Mouse (Mus musculus) forebrain, embryonic 12.5 days (tissue): ENCODE results near the gene Srgap3. TPM values are rescaled to one million over a fixed set of nuclear protein-coding genes. Genes with fewer than 3 reads are reported as not detected.

ENCODE experiments used
- ATAC-seq: fragments of 200-750 bp; cut with Nextera tagmentation; 2 replicates; pipeline ENCODE4 v1.8.0; 2017; ENCODE audit warnings: moderate TSS enrichment; ENCODE audit not compliant: low FRiP score
- H3K27ac ChIP-seq: fragments of 300-500 bp; sonication (generic); 2 replicates; pipeline ENCODE4 v1.5.1; 2016; ENCODE audit warnings: mild to moderate bottlenecking
- H3K27me3 ChIP-seq: fragments of 300-500 bp; sonication (generic); 2 replicates; pipeline ENCODE4 v1.6.1; 2016; ENCODE audit warnings: mild to moderate bottlenecking
- H3K36me3 ChIP-seq: fragments of 300-500 bp; sonication (generic); replicated peaks from 2 replicates; pipeline ENCODE4 v1.6.1; 2016; ENCODE audit warnings: mild to moderate bottlenecking
- H3K4me1 ChIP-seq: fragments of 300-500 bp; sonication (generic); 2 replicates; pipeline ENCODE4 v1.6.1; 2016
- H3K4me2 ChIP-seq: fragments of 300-500 bp; sonication (generic); 2 replicates; pipeline ENCODE4 v1.6.1; 2016; ENCODE audit warnings: mild to moderate bottlenecking, moderate library complexity
- H3K4me3 ChIP-seq: fragments of 300-500 bp; sonication (generic); replicated peaks from 2 replicates; pipeline ENCODE4 v1.5.1; 2016; ENCODE audit warnings: mild to moderate bottlenecking
- H3K9ac ChIP-seq: fragments of 300-500 bp; sonication (generic); 2 replicates; pipeline ENCODE4 v1.6.1; 2016; ENCODE audit warnings: mild to moderate bottlenecking
- H3K9me3 ChIP-seq: fragments of 300-500 bp; sonication (generic); 2 replicates; pipeline ENCODE4 v1.6.1; 2016
- WGBS: fragments of 180-500 bp; shearing (Covaris S2); methylation state at CpG from one replicate; pipeline ENCODE4 v1.1.7; 2016; 5-methylcytosine and 5-hydroxymethylcytosine counted together
- polyA plus RNA-seq: library from polyadenylated mRNA; unstranded; fragments of >200 nt; fragmentation: Nextera tagmentation; extraction: Ambion mirVana; gene quantifications from 2 replicates; pipeline ENCODE4 v1.2.1, GENCODE M21; 2016

Gene Srgap3
- polyA plus RNA-seq, 1 experiment from 2014 or later = 39.9 TPM

- Histone ChIP-seq H3K27ac (peak overlapping the region; percentile 69), H3K4me3 (no peak overlapping the region), H3K9ac (no peak overlapping the region), H3K4me2 (no peak overlapping the region), H3K9me3 (no peaks in the 10 kb centered on the region), H3K4me1 (peaks cover 46% of the 10 kb centered on the region), H3K36me3 (peaks cover 23% of the 10 kb centered on the region), H3K27me3 (no peaks in the 10 kb centered on the region)
- 59% methylated on average over 8 of the region's 8 CpGs for WGBS
- peak; percentile 10; the same call in 1 of the 2 replicates for ATAC-seq
Measured at GRCm38 (mm10) chr6:112820298-112820992, 126.6 kb downstream of the Srgap3 start.

GRCm38 (mm10) chr6:112818403-112818901, 128.6 kb downstream of the Srgap3 start:
- ATAC-seq = no peak
- no peaks in the 10 kb centered on the region for H3K9me3 ChIP-seq

GRCm38 (mm10) chr6:112815604-112816003, 131.5 kb downstream of the Srgap3 start:
- Histone ChIP-seq H3K4me3 (no peak overlapping the region), H3K27ac (peak overlapping the region; percentile 71; the same call in 1 of the 2 replicates), H3K9ac (no peak overlapping the region), H3K36me3 (peaks cover 24% of the 10 kb centered on the region), H3K4me1 (peaks cover 65% of the 10 kb centered on the region), H3K9me3 (no peaks in the 10 kb centered on the region), H3K27me3 (no peaks in the 10 kb centered on the region), H3K4me2 (no peak overlapping the region)
- WGBS = 31% methylated on average over 6 of the region's 6 CpGs
- ATAC-seq = no peak

More at GRCm38 (mm10) chr6:112818403-112818901, 128.6 kb downstream of the Srgap3 start:
- Histone ChIP-seq H3K27me3 (no peaks in the 10 kb centered on the region), H3K4me1 (peaks cover 62% of the 10 kb centered on the region), H3K4me2 (no peak overlapping the region), H3K9ac (no peak overlapping the region), H3K36me3 (peaks cover 24% of the 10 kb centered on the region), H3K27ac (no peak overlapping the region), H3K4me3 (no peak overlapping the region)
- 92% methylated on average over 7 of the region's 7 CpGs for WGBS

- no peaks in the 10 kb centered on the region for H3K27me3 ChIP-seq
- no peak for ATAC-seq
- peak overlapping the region; percentile 71 for H3K27ac ChIP-seq
- H3K36me3 ChIP-seq = peaks cover 24% of the 10 kb centered on the region
- no peaks in the 10 kb centered on the region for H3K9me3 ChIP-seq
- H3K4me1 ChIP-seq = peaks cover 67% of the 10 kb centered on the region
- no peak overlapping the region for H3K9ac ChIP-seq
- no peak overlapping the region for H3K4me2 ChIP-seq
- 36% methylated on average over 5 of the region's 5 CpGs for WGBS
- H3K4me3 ChIP-seq = no peak overlapping the region
Measured at GRCm38 (mm10) chr6:112814525-112815086, 132.5 kb downstream of the Srgap3 start.

GRCm38 (mm10) chr6:112812884-112813283, 134.2 kb downstream of the Srgap3 start:
- ATAC-seq = no peak
- Histone ChIP-seq H3K27me3 (no peaks in the 10 kb centered on the region), H3K4me3 (no peak overlapping the region), H3K4me1 (peaks cover 84% of the 10 kb centered on the region), H3K27ac (no peak overlapping the region), H3K9ac (no peak overlapping the region), H3K36me3 (peaks cover 24% of the 10 kb centered on the region), H3K4me2 (no peak overlapping the region), H3K9me3 (no peaks in the 10 kb centered on the region)
- 96% methylated on average over 7 of the region's 7 CpGs for WGBS

GRCm38 (mm10) chr6:112810521-112810830, 136.6 kb downstream of the Srgap3 start:
- WGBS = 36% methylated on average over 4 of the region's 4 CpGs
- no peaks in the 10 kb centered on the region for H3K27me3 ChIP-seq
- peak overlapping the region; percentile 97 for H3K27ac ChIP-seq
- peaks cover 5% of the 10 kb centered on the region; the same call in 1 of the 2 replicates for H3K9me3 ChIP-seq
- peaks cover 21% of the 10 kb centered on the region; the same call in 1 of the 2 replicates for H3K36me3 ChIP-seq
- peaks cover 67% of the 10 kb centered on the region for H3K4me1 ChIP-seq
- no peak overlapping the region for H3K4me3 ChIP-seq
- no peak for ATAC-seq
- peak overlapping the region; percentile 34 for H3K4me2 ChIP-seq
- peak overlapping the region; percentile 26; the same call in 1 of the 2 replicates for H3K9ac ChIP-seq

- peak overlapping the region; percentile 97 for H3K27ac ChIP-seq
- 7% methylated on average over 15 of the region's 15 CpGs for WGBS
- H3K4me1 ChIP-seq = peaks cover 61% of the 10 kb centered on the region
- peak overlapping the region; percentile 34 for H3K4me2 ChIP-seq
- H3K4me3 ChIP-seq = no peak overlapping the region
- no peaks in the 10 kb centered on the region for H3K27me3 ChIP-seq
- peaks cover 15% of the 10 kb centered on the region; the same call in 1 of the 2 replicates for H3K36me3 ChIP-seq
- peaks cover 5% of the 10 kb centered on the region; the same call in 1 of the 2 replicates for H3K9me3 ChIP-seq
- peak overlapping the region; percentile 36 for H3K9ac ChIP-seq
- peak; percentile 88 for ATAC-seq
Measured at GRCm38 (mm10) chr6:112809658-112810520, 137.2 kb downstream of the Srgap3 start.

GRCm38 (mm10) chr6:112808738-112809137, 138.3 kb downstream of the Srgap3 start:
- Histone ChIP-seq H3K4me2 (0 out of 2 replicates have a peak overlapping the region, but pooled peaks have one; percentile 1), H3K27ac (peak overlapping the region; percentile 97), H3K36me3 (peaks cover 13% of the 10 kb centered on the region; the same call in 1 of the 2 replicates), H3K9me3 (peaks cover 5% of the 10 kb centered on the region; the same call in 1 of the 2 replicates), H3K9ac (no peak overlapping the region; the same call in 1 of the 2 replicates), H3K4me3 (no peak overlapping the region), H3K4me1 (peaks cover 49% of the 10 kb centered on the region), H3K27me3 (no peaks in the 10 kb centered on the region)
- ATAC-seq = no peak
- 73% methylated on average over 9 of the region's 9 CpGs for WGBS

GRCm38 (mm10) chr6:112801917-112802316, 145.1 kb downstream of the Srgap3 start:
- Histone ChIP-seq H3K9me3 (peaks cover 5% of the 10 kb centered on the region; the same call in 1 of the 2 replicates), H3K4me1 (0 out of 2 replicates have a peak, but pooled peaks cover 7% of the 10 kb centered on the region), H3K36me3 (peaks cover 13% of the 10 kb centered on the region; the same call in 1 of the 2 replicates), H3K27me3 (no peaks in the 10 kb centered on the region), H3K4me3 (no peak overlapping the region), H3K4me2 (no peak overlapping the region), H3K9ac (no peak overlapping the region), H3K27ac (no peak overlapping the region)
- 64% methylated on average over 3 of the region's 3 CpGs for WGBS
- ATAC-seq = no peak

GRCm38 (mm10) chr6:112798378-112798777, 148.7 kb downstream of the Srgap3 start:
- 0 out of 2 replicates have a peak, but pooled peaks cover 7% of the 10 kb centered on the region for H3K4me1 ChIP-seq
- ATAC-seq = no peak
- H3K9ac ChIP-seq = no peak overlapping the region
- H3K4me2 ChIP-seq = no peak overlapping the region
- no peaks in the 10 kb centered on the region for H3K27me3 ChIP-seq
- H3K27ac ChIP-seq = 0 out of 2 replicates have a peak overlapping the region, but pooled peaks have one; percentile 46
- no peaks in the 10 kb centered on the region for H3K9me3 ChIP-seq
- peaks cover 28% of the 10 kb centered on the region for H3K36me3 ChIP-seq
- WGBS = 91% methylated on average over 5 of the region's 5 CpGs
- no peak overlapping the region for H3K4me3 ChIP-seq

- Histone ChIP-seq H3K9me3 (no peaks in the 10 kb centered on the region), H3K36me3 (peaks cover 38% of the 10 kb centered on the region)
- WGBS = 83% methylated on average over 2 of the region's 2 CpGs
Measured at GRCm38 (mm10) chr6:112796607-112797006, 150.5 kb downstream of the Srgap3 start.

GRCm38 (mm10) chr6:112793887-112794286, 153.2 kb downstream of the Srgap3 start:
- no peak for ATAC-seq
- Histone ChIP-seq H3K27me3 (no peaks in the 10 kb centered on the region), H3K9ac (no peak overlapping the region), H3K36me3 (peaks cover 32% of the 10 kb centered on the region), H3K9me3 (no peaks in the 10 kb centered on the region), H3K4me3 (no peak overlapping the region), H3K4me1 (peaks cover 30% of the 10 kb centered on the region), H3K27ac (no peak overlapping the region), H3K4me2 (no peak overlapping the region)
- 98% methylated on average over 5 of the region's 5 CpGs for WGBS

More at GRCm38 (mm10) chr6:112796607-112797006, 150.5 kb downstream of the Srgap3 start:
- Histone ChIP-seq H3K9ac (no peak overlapping the region), H3K27me3 (no peaks in the 10 kb centered on the region), H3K4me1 (peaks cover 4% of the 10 kb centered on the region; the same call in 1 of the 2 replicates), H3K4me2 (no peak overlapping the region), H3K4me3 (no peak overlapping the region), H3K27ac (no peak overlapping the region)
- ATAC-seq = no peak
